Mouse (Mus musculus) kidney, postnatal 0 days (tissue): ENCODE measurements at regions not wholly inside any gene's neighbourhood (a gene's known extent, or its start where the extent isn't known, plus 50 kb on each side); places are given as distances from the start of the nearest gene placed in this dataset.

Experiments used
- ATAC-seq: fragments of 200-750 bp; cut with Nextera tagmentation; replicated peaks from 2 replicates; pipeline ENCODE4 v1.8.0; 2017; ENCODE audit warnings: low read depth, moderate number of reproducible peaks, moderate TSS enrichment, moderate library complexity; ENCODE audit not compliant: low FRiP score
- DNase-seq: peaks from one replicate; pipeline ENCODE4 v3.0.0-alpha.2; 2016; ENCODE audit warnings: low spot score
- H3K27ac ChIP-seq: fragments of 300-500 bp; sonication (generic); 2 replicates; pipeline ENCODE4 v1.5.1; 2014; ENCODE audit warnings: mild to moderate bottlenecking
- H3K27me3 ChIP-seq: fragments of 300-500 bp; sonication (generic); 2 replicates; pipeline ENCODE4 v1.6.1; 2014; ENCODE audit warnings: low read length, mixed read lengths; ENCODE audit not compliant: insufficient read depth
- H3K36me3 ChIP-seq: fragments of 300-500 bp; sonication (generic); 2 replicates; pipeline ENCODE4 v1.6.1; 2014; ENCODE audit warnings: low read length, mixed read lengths; ENCODE audit not compliant: insufficient read depth
- H3K4me1 ChIP-seq: fragments of 300-500 bp; sonication (generic); replicated peaks from 2 replicates; pipeline ENCODE4 v1.6.1; 2014; ENCODE audit warnings: antibody characterized with exemption, low read length, mixed read lengths; ENCODE audit not compliant: insufficient read depth
- H3K4me2 ChIP-seq: fragments of 300-500 bp; sonication (generic); 2 replicates; pipeline ENCODE4 v1.6.1; 2014; ENCODE audit warnings: mild to moderate bottlenecking, low read length, moderate library complexity, mixed read lengths
- H3K4me3 ChIP-seq: fragments of 300-500 bp; sonication (generic); replicated peaks from 2 replicates; pipeline ENCODE4 v1.5.1; 2014; ENCODE audit warnings: low read depth, low read length
- H3K9ac ChIP-seq: fragments of 300-500 bp; sonication (generic); 2 replicates; pipeline ENCODE4 v1.6.1; 2014; ENCODE audit warnings: low read depth, low read length
- H3K9me3 ChIP-seq: fragments of 300-500 bp; sonication (generic); replicated peaks from 2 replicates; pipeline ENCODE4 v1.6.1; 2016; ENCODE audit warnings: low read length, inconsistent platforms, mixed read lengths
- CTCF ChIP-seq: IDR thresholded peaks from 2 replicates; pipeline ENCODE4 v1.5.1; 2016; ENCODE audit warnings: antibody characterized with exemption, low read depth, mild to moderate bottlenecking, moderate library complexity
- WGBS: fragments of 180-500 bp; shearing (Covaris S2); extraction: QIAGEN DNeasy Blood & Tissue Kit; methylation state at CpG from one replicate; pipeline ENCODE4 v1.1.7; 2014; 5-methylcytosine and 5-hydroxymethylcytosine counted together

DNA sequence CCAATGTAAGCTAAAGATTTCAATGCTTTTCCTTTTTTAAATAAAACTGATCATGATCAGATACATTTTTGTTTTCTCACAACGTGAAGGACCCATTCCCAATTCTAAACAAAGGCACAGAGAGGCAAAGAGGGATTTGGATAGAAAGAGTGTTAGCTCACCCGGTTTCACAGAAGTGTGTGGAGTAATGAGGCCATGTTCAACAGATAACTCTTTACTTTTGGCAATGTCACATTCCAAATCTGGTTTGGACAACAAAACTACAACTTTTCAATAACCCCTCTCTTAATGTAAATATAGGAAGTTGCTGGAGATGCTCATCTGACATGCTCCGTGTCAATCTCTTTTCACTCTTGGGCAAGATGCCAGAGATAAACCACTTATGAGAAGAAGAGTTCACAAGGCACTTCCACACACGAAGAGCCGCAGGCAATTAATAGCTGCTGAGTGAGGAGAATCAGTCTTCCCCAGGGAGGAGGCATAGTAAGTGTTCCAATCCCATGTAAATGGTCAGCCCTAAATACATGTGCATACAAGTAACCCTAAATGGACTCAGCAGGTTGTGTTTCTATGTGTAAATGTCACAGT is 112.7 kb upstream of the Ednra start:
- Histone ChIP-seq H3K27ac (no peak overlapping the region), H3K9ac (no peak overlapping the region), H3K9me3 (no peaks in the 10 kb centered on the region), H3K36me3 (no peaks in the 10 kb centered on the region), H3K4me2 (no peak overlapping the region), H3K27me3 (no peaks in the 10 kb centered on the region), H3K4me1 (no peaks in the 10 kb centered on the region), H3K4me3 (no peak overlapping the region)
- no peak for ATAC-seq
- no peak for TF ChIP-seq CTCF
- 77% methylated on average over 5 of the region's 5 CpGs for WGBS
- DNase-seq = no peak

DNA sequence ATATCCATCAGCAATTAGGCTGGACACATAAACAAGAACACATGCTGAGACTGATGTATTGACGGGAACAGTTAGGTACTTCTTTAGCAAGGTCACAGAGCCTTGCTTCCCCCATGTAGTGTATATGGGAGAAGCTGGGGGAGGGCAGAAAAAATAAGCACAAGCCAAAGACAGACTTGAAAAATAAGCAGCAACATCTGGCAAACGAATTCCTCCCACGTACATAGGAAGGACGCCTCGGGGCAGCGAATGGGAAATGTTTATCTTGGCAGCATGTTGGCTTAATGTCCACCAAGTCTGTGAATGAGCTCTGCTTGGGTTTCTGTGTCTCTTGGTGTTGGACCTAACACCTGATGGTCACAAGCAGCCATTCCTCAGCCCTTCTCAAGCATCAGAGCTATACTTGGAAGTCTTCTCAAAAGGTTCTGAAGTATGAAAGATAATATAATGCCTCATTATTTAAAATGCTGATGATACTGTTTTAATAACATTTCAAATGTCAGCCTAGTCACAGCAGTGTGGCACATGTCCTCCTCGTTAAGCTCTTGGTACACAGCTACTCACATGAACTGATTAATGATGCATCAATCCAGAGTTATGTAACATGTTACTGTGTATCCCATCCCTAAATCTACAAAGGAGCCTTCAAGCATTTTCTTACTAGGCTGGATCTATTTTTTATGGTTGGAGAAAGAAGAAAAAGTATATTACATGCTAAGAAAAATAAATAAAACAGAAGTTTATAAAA is 118.3 kb upstream of the Ednra start:
- Histone ChIP-seq H3K9me3 (no peaks in the 10 kb centered on the region), H3K36me3 (no peaks in the 10 kb centered on the region), H3K27me3 (no peaks in the 10 kb centered on the region), H3K4me1 (no peaks in the 10 kb centered on the region), H3K4me2 (no peak overlapping the region), H3K9ac (no peak overlapping the region), H3K4me3 (no peak overlapping the region), H3K27ac (no peak overlapping the region)
- DNase-seq (peak; percentile 83), ATAC-seq (no peak)
- 14% methylated on average over 7 of the region's 7 CpGs for WGBS
- TF ChIP-seq CTCF = no peak

- Histone ChIP-seq H3K9ac (no peak overlapping the region), H3K9me3 (no peaks in the 10 kb centered on the region), H3K36me3 (no peaks in the 10 kb centered on the region), H3K27ac (no peak overlapping the region), H3K27me3 (no peaks in the 10 kb centered on the region), H3K4me3 (no peak overlapping the region), H3K4me2 (no peak overlapping the region), H3K4me1 (no peaks in the 10 kb centered on the region)
- DNase-seq (no peak), ATAC-seq (no peak)
- WGBS = 51% methylated on average over 3 of the region's 3 CpGs
- TF ChIP-seq CTCF = no peak
These were observed 119.0 kb upstream of the Ednra start for GRCm38 (mm10) chr8:77843229-77843628.

- no peak overlapping the region for H3K9ac ChIP-seq
- 63% methylated on average over 5 of the region's 5 CpGs for WGBS
- H3K27me3 ChIP-seq = no peaks in the 10 kb centered on the region
- DNase-seq = no peak
- H3K36me3 ChIP-seq = no peaks in the 10 kb centered on the region
- H3K9me3 ChIP-seq = no peaks in the 10 kb centered on the region
- no peak overlapping the region for H3K4me2 ChIP-seq
- H3K27ac ChIP-seq = no peak overlapping the region
- no peak overlapping the region for H3K4me3 ChIP-seq
- H3K4me1 ChIP-seq = no peaks in the 10 kb centered on the region
- TF ChIP-seq CTCF = no peak
- ATAC-seq = no peak
These were observed 126.3 kb upstream of the Ednra start for GRCm38 (mm10) chr8:77850523-77850922.

GRCm38 (mm10) chr8:77870264-77870663 is 146.0 kb upstream of the Ednra start:
- no peak for DNase-seq
- no peak for TF ChIP-seq CTCF
- H3K4me1 ChIP-seq = no peaks in the 10 kb centered on the region
- no peaks in the 10 kb centered on the region for H3K27me3 ChIP-seq
- ATAC-seq = no peak
- H3K4me2 ChIP-seq = no peak overlapping the region
- H3K27ac ChIP-seq = no peak overlapping the region
- 15% methylated on average over 6 of the region's 6 CpGs for whole genome bisulfite sequencing
- no peak overlapping the region for H3K4me3 ChIP-seq
- H3K9ac ChIP-seq = no peak overlapping the region
- no peaks in the 10 kb centered on the region for H3K36me3 ChIP-seq
- H3K9me3 ChIP-seq = no peaks in the 10 kb centered on the region

GRCm38 (mm10) chr8:77872771-77873170 is 148.5 kb upstream of the Ednra start:
- H3K27me3 ChIP-seq = no peaks in the 10 kb centered on the region
- ATAC-seq = no peak
- no peak overlapping the region for H3K4me3 ChIP-seq
- no peak overlapping the region for H3K9ac ChIP-seq
- H3K4me2 ChIP-seq = no peak overlapping the region
- H3K27ac ChIP-seq = no peak overlapping the region
- H3K9me3 ChIP-seq = no peaks in the 10 kb centered on the region
- TF ChIP-seq CTCF = no peak
- H3K4me1 ChIP-seq = no peaks in the 10 kb centered on the region
- WGBS = 98% methylated on average over 1 of the region's 1 CpGs
- no peaks in the 10 kb centered on the region for H3K36me3 ChIP-seq
- DNase-seq = no peak
